Mouse (Mus musculus): ENCODE results near the gene Tk2.

- no peak for TF ChIP-seq CTCF (IDR thresholded peaks at IDR 0.05; ENCODE audit: low read depth, low read length)
- no peak for TF ChIP-seq POLR2A (IDR thresholded peaks at IDR 0.05; ENCODE audit: extremely low read depth, insufficient read depth, low read length)
Measured at GRCm38 (mm10) chr8:104246621-104247020, 1.7 kb downstream of the Tk2 start.
